ENCODE assay signal across 8 mouse cellular contexts in the genomic region with DNA sequence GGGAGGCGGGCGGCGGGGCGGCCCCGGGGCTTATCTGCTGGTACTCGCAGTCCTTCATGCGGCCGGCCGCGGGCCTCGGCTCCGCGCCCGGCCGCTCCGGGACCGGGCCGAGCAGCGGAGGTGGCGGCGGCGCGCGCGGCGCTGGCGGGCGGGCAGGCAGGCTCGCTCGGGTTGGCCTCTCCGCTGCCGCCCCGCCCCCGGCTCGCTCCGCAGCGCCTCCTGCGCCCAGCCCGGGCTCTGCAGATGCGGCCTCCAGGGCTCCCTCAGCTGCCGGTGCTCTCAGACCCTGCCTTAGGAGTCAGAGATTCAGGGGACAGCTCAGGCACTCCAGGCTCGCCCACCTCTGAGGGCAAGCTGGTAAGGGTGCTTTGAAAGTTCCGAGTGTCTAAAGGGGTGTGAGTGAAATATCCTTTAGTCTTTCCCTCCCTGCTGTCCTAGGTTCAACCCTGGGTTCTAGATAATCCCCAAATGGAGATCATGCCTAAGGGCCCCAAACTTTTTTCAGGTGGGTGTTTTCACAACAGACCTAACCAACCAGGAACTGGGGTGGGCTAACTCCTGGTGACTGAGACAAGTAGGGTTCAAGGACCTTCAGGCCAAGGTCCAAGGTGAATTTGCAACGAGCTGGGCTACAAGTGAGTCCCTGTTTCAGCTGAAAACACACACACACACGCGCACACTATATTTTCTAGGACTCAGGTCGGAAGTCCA. TPM values are rescaled to one million over a fixed set of nuclear protein-coding genes. Genes with fewer than 3 reads are reported as not detected.
A peak's percentile ranks its signal among the peaks of the same experiment; 100 is the strongest.
DNase-seq lines count a peak whose midpoint lies in the region; ATAC-seq and TF ChIP-seq lines count a peak whose summit lies in the region.

No protein-coding gene starts in this region.

- WGBS in forebrain, postnatal 0 days = 12% methylated on average over 41 of the region's 47 CpGs
- WGBS in lung, embryonic 16.5 days = 22% methylated on average over 14 of the region's 47 CpGs

- H3K27ac ChIP-seq in ES-E14 (ENCODE audit: insufficient read depth, low read depth, low read length, poor library complexity, severe bottlenecking) = peak overlapping the region; percentile 87; the same call in 1 of the 2 replicates
- H3K27ac ChIP-seq in forebrain, postnatal 0 days (ENCODE audit: low read depth, low read length) = peak overlapping the region; percentile 87
- H3K27ac ChIP-seq in lung, embryonic 16.5 days (ENCODE audit: low read length) = peak overlapping the region; percentile 69

- ATAC-seq in forebrain, postnatal 0 days = peak; percentile 97
- ATAC-seq in lung, embryonic 16.5 days (ENCODE audit: low read depth) = peak; percentile 89

- H3K4me2 ChIP-seq in forebrain, postnatal 0 days (ENCODE audit: low read depth) = peak overlapping the region; percentile 92
- peak overlapping the region; percentile 83 for H3K4me2 ChIP-seq in lung, embryonic 16.5 days (ENCODE audit: low read depth, low read length)

- no peaks in the 10 kb centered on the region for H3K27me3 ChIP-seq in forebrain, postnatal 0 days (ENCODE audit: insufficient read depth, low read length)
- H3K27me3 ChIP-seq in lung, embryonic 16.5 days (ENCODE audit: control insufficient read depth, insufficient read depth, low read depth, low read length) = no peaks in the 10 kb centered on the region

- no peaks in the 10 kb centered on the region for H3K36me3 ChIP-seq in ES-E14 (ENCODE audit: control insufficient read depth, insufficient read depth, low read length, poor library complexity, severe bottlenecking)
- no peaks in the 10 kb centered on the region for H3K36me3 ChIP-seq in forebrain, postnatal 0 days (ENCODE audit: insufficient read depth)
- no peaks in the 10 kb centered on the region for H3K36me3 ChIP-seq in lung, embryonic 16.5 days (ENCODE audit: control insufficient read depth, insufficient read depth, low read length)

- no peaks in the 10 kb centered on the region for H3K9me3 ChIP-seq in ES-E14 (ENCODE audit: control insufficient read depth, insufficient read depth, low read depth, low read length)
- no peaks in the 10 kb centered on the region for H3K9me3 ChIP-seq in forebrain, postnatal 0 days (ENCODE audit: low read length)
- H3K9me3 ChIP-seq in lung, embryonic 16.5 days (ENCODE audit: control insufficient read depth, low read length) = no peaks in the 10 kb centered on the region

- H3K4me3 ChIP-seq in ES-E14 (ENCODE audit: insufficient read depth in 1 of 2, low read depth in 1 of 2, low read length in 2 of 2, poor library complexity in 1 of 2, severe bottlenecking in 1 of 2) = peak overlapping the region; percentile 89 to 99
- H3K4me3 ChIP-seq in forebrain, postnatal 0 days (ENCODE audit: low read depth, low read length) = peak overlapping the region; percentile 88
- peak overlapping the region; percentile 87 for H3K4me3 ChIP-seq in lung, embryonic 16.5 days (ENCODE audit: low read length)

- peaks cover 0 to 16% of the 10 kb centered on the region in 2 experiments; a peak in 2 of 4 replicates for H3K4me1 ChIP-seq in ES-E14 (ENCODE audit: control insufficient read depth in 2 of 2, insufficient read depth in 2 of 2, low read length in 2 of 2, poor library complexity in 1 of 2)
- H3K4me1 ChIP-seq in forebrain, postnatal 0 days (ENCODE audit: insufficient read depth) = 0 out of 2 replicates have a peak, but pooled peaks cover 6% of the 10 kb centered on the region
- H3K4me1 ChIP-seq in lung, embryonic 16.5 days (replicated peaks; ENCODE audit: control insufficient read depth, insufficient read depth, low read length) = peaks cover 21% of the 10 kb centered on the region

- DNase-seq in ES-E14 (ENCODE audit: low read depth, low spot score) = peak; percentile 68
- peak; percentile 88 to 96 for DNase-seq in cerebellum, adult 18-20 months
- peak; percentile 88 for DNase-seq in forebrain, postnatal 0 days
- peak; percentile 94 for DNase-seq in heart, postnatal 4 days
- DNase-seq in layer of hippocampus, adult 9-10 months (ENCODE audit: low spot score) = peak; percentile 65
- peak; percentile 86 for DNase-seq in ovary, postnatal 10 days (ENCODE audit: low spot score)
- DNase-seq in thymus, postnatal 10 days (ENCODE audit: low spot score in 2 of 2) = peak; percentile 84 to 93

- H3K9ac ChIP-seq in ES-E14 (ENCODE audit: insufficient read depth, low read depth, low read length, poor library complexity, severe bottlenecking) = peak overlapping the region; percentile 91
- H3K9ac ChIP-seq in forebrain, postnatal 0 days = peak overlapping the region; percentile 84
- peak overlapping the region; percentile 94 for H3K9ac ChIP-seq in lung, embryonic 16.5 days (ENCODE audit: low read length)

- peak; percentile 80 for TF ChIP-seq CTCF in forebrain, postnatal 0 days (IDR thresholded peaks at IDR 0.05; ENCODE audit: low read depth)

- in situ Hi-C loops in ES-E14 (cut with MboI; ENCODE audit: low sequenced_read_pairs in 2 of 2, unreplicated experiment in 2 of 2) = no loop called here

TF ChIP-seq in ES-E14, 5 proteins besides CTCF, POLR2A, EP300 and RAD21:
- TF ChIP-seq ZC3H11A (IDR thresholded peaks at IDR 0.05; ENCODE audit: borderline replicate concordance, low read depth, low read length) (no peak), ZNF384 (IDR thresholded peaks at IDR 0.05; ENCODE audit: low read depth, low read length) (0 out of 2 replicates have a peak, but pooled peaks have one; percentile 16)

RNA-seq across cellular contexts. Expression of a gene that starts 16.5 kb away (rescaled TPM):
- 39.0 and 55.8 TPM in 2 replicates for total RNA-seq in ES-E14 (2012; rRNA removed)
- 14.8 and 21.2 TPM in 2 replicates for total RNA-seq in forebrain, postnatal 0 days (2014; rRNA removed)
- polyA plus RNA-seq in forebrain, postnatal 0 days (2015; fragmentation: Nextera tagmentation; extraction: Ambion mirVana) = 9.3 and 9.6 TPM in 2 replicates
- total RNA-seq in heart, postnatal 4 days (2021) = 10 to 100 TPM; 21.4 to 22.1 TPM
- polyA plus RNA-seq in lung, embryonic 16.5 days (2015; fragmentation: Nextera tagmentation; extraction: Ambion mirVana) = 3.1 and 3.3 TPM in 2 replicates

RNA-seq across cellular contexts. Expression of a gene that starts 31.5 kb away (rescaled TPM):
- 35.8 and 46.6 TPM in 2 replicates for total RNA-seq in ES-E14 (2012; rRNA removed)
- 3.2 and 3.3 TPM in 2 replicates for total RNA-seq in forebrain, postnatal 0 days (2014; rRNA removed)
- 0.62 and 0.88 TPM in 2 replicates for polyA plus RNA-seq in forebrain, postnatal 0 days (2015; fragmentation: Nextera tagmentation; extraction: Ambion mirVana)
- total RNA-seq in heart, postnatal 4 days (2021) = 1 to 10 TPM; 1.3 to 1.4 TPM
- polyA plus RNA-seq in lung, embryonic 16.5 days (2015; fragmentation: Nextera tagmentation; extraction: Ambion mirVana) = 21.6 and 29.3 TPM in 2 replicates

RNA-seq across cellular contexts. Expression of a gene that starts 39.0 kb away (rescaled TPM):
- total RNA-seq in ES-E14 (2012; rRNA removed) = 11.6 and 14.5 TPM in 2 replicates
- 9.5 and 12.0 TPM in 2 replicates for total RNA-seq in forebrain, postnatal 0 days (2014; rRNA removed)
- 9.2 and 12.5 TPM in 2 replicates for polyA plus RNA-seq in forebrain, postnatal 0 days (2015; fragmentation: Nextera tagmentation; extraction: Ambion mirVana)
- total RNA-seq in heart, postnatal 4 days (2021) = 10 to 100 TPM in 1 of 2 experiments, 1 to 10 TPM in 1; 9.8 to 12.0 TPM
- 20.1 and 20.7 TPM in 2 replicates for polyA plus RNA-seq in lung, embryonic 16.5 days (2015; fragmentation: Nextera tagmentation; extraction: Ambion mirVana)

RNA-seq across cellular contexts. Expression of a gene that starts 49.3 kb away (rescaled TPM):
- 39.5 and 52.6 TPM in 2 replicates for total RNA-seq in ES-E14 (2012; rRNA removed)
- total RNA-seq in forebrain, postnatal 0 days (2014; rRNA removed) = 18.5 and 20.5 TPM in 2 replicates
- 16.8 and 19.7 TPM in 2 replicates for polyA plus RNA-seq in forebrain, postnatal 0 days (2015; fragmentation: Nextera tagmentation; extraction: Ambion mirVana)
- total RNA-seq in heart, postnatal 4 days (2021) = 10 to 100 TPM; 11.0 to 11.1 TPM
- polyA plus RNA-seq in lung, embryonic 16.5 days (2015; fragmentation: Nextera tagmentation; extraction: Ambion mirVana) = 17.1 and 18.9 TPM in 2 replicates

RNA-seq across cellular contexts. Expression of a gene that starts 58.9 kb away (rescaled TPM):
- total RNA-seq in ES-E14 (2012; rRNA removed) = 14.4 and 19.9 TPM in 2 replicates
- 8.4 and 11.8 TPM in 2 replicates for total RNA-seq in forebrain, postnatal 0 days (2014; rRNA removed)
- 4.2 and 5.4 TPM in 2 replicates for polyA plus RNA-seq in forebrain, postnatal 0 days (2015; fragmentation: Nextera tagmentation; extraction: Ambion mirVana)
- total RNA-seq in heart, postnatal 4 days (2021) = 1 to 10 TPM; 5.2 to 6.0 TPM
- 5.6 and 6.5 TPM in 2 replicates for polyA plus RNA-seq in lung, embryonic 16.5 days (2015; fragmentation: Nextera tagmentation; extraction: Ambion mirVana)

Comparison
In these comparisons a context has a peak if more than half of its experiments do, and no peak if none do; other contexts are left out.
1. Peak in every context shown above with its lines: DNase-seq, ATAC-seq, H3K4me3 ChIP-seq and H3K27ac ChIP-seq.